15 mouse cellular contexts compared by ENCODE assay signal in the genomic region with DNA sequence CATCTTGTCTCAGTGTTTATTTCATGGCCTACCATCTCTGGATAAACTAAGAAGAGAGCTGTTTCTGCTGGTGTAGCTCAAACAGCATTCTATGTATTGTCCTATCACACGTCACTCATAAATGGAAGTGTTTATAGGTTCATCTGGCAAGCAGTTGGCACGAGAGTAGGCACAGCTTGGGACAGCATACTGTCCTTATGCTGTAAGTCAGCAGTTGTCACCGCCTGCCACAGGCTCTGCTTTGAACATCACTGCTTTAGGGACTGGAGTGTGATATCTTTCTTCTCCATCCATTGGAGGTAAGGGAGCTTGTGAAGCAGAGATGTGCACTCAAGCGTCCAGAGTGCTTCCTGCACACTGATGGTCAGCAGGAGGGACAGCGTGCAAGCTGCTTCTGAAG. TPM values are rescaled to one million over a fixed set of nuclear protein-coding genes. Genes with fewer than 3 reads are reported as not detected.
A peak's percentile ranks its signal among the peaks of the same experiment; 100 is the strongest.
DNase-seq lines count a peak whose midpoint lies in the region; ATAC-seq and TF ChIP-seq lines count a peak whose summit lies in the region.
"Had no signal": no experiment of that assay in that cellular context is flagged by ENCODE, and none has a peak within 500 bp of the region (broad histone marks: within the 10 kb centered on the region; RNA-seq: fewer than 3 reads in every experiment).

No protein-coding gene starts in this region.

- peaks cover 97% of the 10 kb centered on the region for H3K4me1 ChIP-seq in erythroblast, embryonic 14.5 days (ENCODE audit: control insufficient read depth)
- H3K4me1 ChIP-seq in bone marrow, adult 2 months (ENCODE audit: control insufficient read depth, insufficient read depth, low read length): peaks cover 10% of the 10 kb centered on the region; the same call in 1 of the 2 replicates
- H3K4me1 ChIP-seq: limb, embryonic 15.5 days had no signal

- H3K27ac ChIP-seq in bone marrow, adult 2 months (ENCODE audit: control insufficient read depth, insufficient read depth, low read depth, low read length, poor library complexity): peak overlapping the region; percentile 30; the same call in 1 of the 2 replicates
- H3K27ac ChIP-seq: heart, embryonic 10.5 days; hindbrain, embryonic 15.5 days; left cerebral cortex, adult 2 months; limb, embryonic 15.5 days; macrophage had no signal

- peak; percentile 60 for DNase-seq in cerebellum, postnatal 36 days
- DNase-seq in liver: peak; percentile 67
- no peak for DNase-seq in urinary bladder, adult 2 months (ENCODE audit: low spot score)
- DNase-seq in adrenal gland, adult 18-20 months (ENCODE audit: low spot score in 2 of 2): no peak
- no peak for DNase-seq in lung, postnatal 10 days
- DNase-seq: kidney, adult 8-10 months; spleen, adult 18-20 months had no signal

- TF ChIP-seq POLR2A in bone marrow, adult 2 months (IDR thresholded peaks at IDR 0.05; ENCODE audit: borderline replicate concordance, control insufficient read depth, low read depth, low read length): no peak

- H3K4me3 ChIP-seq in erythroblast, embryonic 14.5 days (replicated peaks): peak overlapping the region; percentile 30
- no peak overlapping the region for H3K4me3 ChIP-seq in bone marrow, adult 2 months (replicated peaks; ENCODE audit: control insufficient read depth, low read depth, low read length)
- H3K4me3 ChIP-seq: heart, embryonic 10.5 days; hindbrain, embryonic 15.5 days; left cerebral cortex, adult 2 months; limb, embryonic 15.5 days had no signal

- H3K27me3 ChIP-seq in erythroblast, embryonic 14.5 days (ENCODE audit: control insufficient read depth): no peaks in the 10 kb centered on the region
- H3K27me3 ChIP-seq: hindbrain, embryonic 15.5 days; limb, embryonic 15.5 days had no signal

- H3K36me3 ChIP-seq in erythroblast, embryonic 14.5 days (ENCODE audit: control insufficient read depth): peaks cover 83% of the 10 kb centered on the region
- H3K36me3 ChIP-seq: heart, embryonic 10.5 days; hindbrain, embryonic 15.5 days; limb, embryonic 15.5 days had no signal

- no peak for ATAC-seq in erythroblast, adult 5-6 weeks (replicated peaks; ENCODE audit: low FRiP score, poor library complexity, severe bottlenecking)

- no peak for TF ChIP-seq CTCF in bone marrow, adult 2 months (IDR thresholded peaks at IDR 0.05; ENCODE audit: control insufficient read depth, insufficient read depth, low read length)

- WGBS in bone marrow, adult 2 months: 77% methylated on average over 5 of the region's 5 CpGs

- H3K9me3 ChIP-seq in erythroblast, embryonic 14.5 days (ENCODE audit: control insufficient read depth, low read length): no peaks in the 10 kb centered on the region; the same call in 1 of the 2 replicates
- H3K9me3 ChIP-seq: heart, embryonic 10.5 days; hindbrain, embryonic 15.5 days; limb, embryonic 15.5 days had no signal

RNA-seq across cellular contexts. Expression of a gene that starts 19.8 kb away (rescaled TPM):
- polyA plus RNA-seq in erythroblast, embryonic 14.5 days (2012): 10.6 and 12.1 TPM in 2 replicates
- total RNA-seq in erythroblast, adult 5-6 weeks (2015; ENCODE audit: low replicate concordance): 338 and 374 TPM in 2 replicates
- 587 and 871 TPM in 2 replicates for total RNA-seq in erythroblast, adult 5-6 weeks (2017; ENCODE audit: low replicate concordance)
- 41.8 and 100 TPM in 2 replicates for polyA plus RNA-seq in bone marrow, adult 2 months (2011; ENCODE audit: insufficient read depth, insufficient read length, low replicate concordance, missing spikeins)
- 11.8 and 13.2 TPM in 2 replicates for polyA plus RNA-seq in urinary bladder, adult 2 months (2012; rRNA removed)
- 10 to 100 TPM; 17.6 to 20.4 TPM for total RNA-seq in adrenal gland, adult 18-20 months (2021)

RNA-seq across cellular contexts. Expression of a gene that starts 35.6 kb away (rescaled TPM):
- polyA plus RNA-seq in erythroblast, embryonic 14.5 days (2012): 24.9 and 56.7 TPM in 2 replicates
- total RNA-seq in erythroblast, adult 5-6 weeks (2015; ENCODE audit: low replicate concordance): 559 and 902 TPM in 2 replicates
- 408 and 598 TPM in 2 replicates for total RNA-seq in erythroblast, adult 5-6 weeks (2017; ENCODE audit: low replicate concordance)
- polyA plus RNA-seq in bone marrow, adult 2 months (2011; ENCODE audit: insufficient read depth, insufficient read length, low replicate concordance, missing spikeins): 502 and 942 TPM in 2 replicates
- 889 and 965 TPM in 2 replicates for polyA plus RNA-seq in urinary bladder, adult 2 months (2012; rRNA removed)
- 1,000 to 10,000 TPM in 1 of 2 experiments, 100 to 1,000 TPM in 1; 921 to 1,031 TPM for total RNA-seq in adrenal gland, adult 18-20 months (2021)

RNA-seq across cellular contexts. Expression of a gene that starts 48.6 kb away (rescaled TPM):
- 1.5 and 2.0 TPM in 2 replicates for polyA plus RNA-seq in erythroblast, embryonic 14.5 days (2012)
- 8.3 and 8.6 TPM in 2 replicates for total RNA-seq in erythroblast, adult 5-6 weeks (2015; ENCODE audit: low replicate concordance)
- total RNA-seq in erythroblast, adult 5-6 weeks (2017; ENCODE audit: low replicate concordance): 23.6 and 26.5 TPM in 2 replicates
- 24.4 and 33.3 TPM in 2 replicates for polyA plus RNA-seq in bone marrow, adult 2 months (2011; ENCODE audit: insufficient read depth, insufficient read length, low replicate concordance, missing spikeins)
- polyA plus RNA-seq in urinary bladder, adult 2 months (2012; rRNA removed): 40.0 and 56.5 TPM in 2 replicates
- total RNA-seq in adrenal gland, adult 18-20 months (2021): 100 to 1,000 TPM; 115 to 136 TPM

Comparison
In these comparisons a context has a peak if more than half of its experiments do, and no peak if none do; other contexts are left out.
1. DNase-seq: peak in cerebellum, postnatal 36 days (2 of 2) and liver (single experiment); none in urinary bladder, adult 2 months (single experiment), adrenal gland, adult 18-20 months (0 of 2) and lung, postnatal 10 days (single experiment).